Mouse (Mus musculus): ENCODE data around the gene Hoxd10. TPM values are rescaled to one million over a fixed set of nuclear protein-coding genes. Genes with fewer than 3 reads are reported as not detected.

Gene Hoxd10
- polyA plus RNA-seq, 1 experiment from 2014 or later, result not detected

- peak overlapping the region; percentile 9; the same call in 1 of the 2 replicates for H3K9ac ChIP-seq
- ATAC-seq (ENCODE audit: low FRiP score) (no peak), DNase-seq (ENCODE audit: low spot score) (no peak)
- peaks cover 14% of the 10 kb centered on the region; the same call in 1 of the 2 replicates for H3K4me1 ChIP-seq (replicated peaks; ENCODE audit: control insufficient read depth, insufficient read depth, low read length)
- H3K9me3 ChIP-seq (ENCODE audit: control insufficient read depth, low read length), result no peaks in the 10 kb centered on the region
- peaks cover 99% of the 10 kb centered on the region for H3K27me3 ChIP-seq (ENCODE audit: control insufficient read depth, insufficient read depth, low read length)
- H3K4me3 ChIP-seq (replicated peaks; ENCODE audit: low read length), result no peak overlapping the region
- no peaks in the 10 kb centered on the region for H3K36me3 ChIP-seq (replicated peaks; ENCODE audit: control insufficient read depth, insufficient read depth)
- 6% methylated on average over 8 of the region's 8 CpGs for WGBS
- no peak overlapping the region for H3K27ac ChIP-seq
- H3K4me2 ChIP-seq (replicated peaks), result peak overlapping the region; percentile 82
Observed at GRCm38 (mm10) chr2:74722949-74723348, 31.2 kb downstream of the Hoxd10 start.

- Histone ChIP-seq H3K4me3 (replicated peaks; ENCODE audit: low read length) (0 out of 2 replicates have a peak overlapping the region, but pooled peaks have one; percentile 42), H3K9ac (peak overlapping the region; percentile 53; the same call in 1 of the 2 replicates), H3K27me3 (ENCODE audit: control insufficient read depth, insufficient read depth, low read length) (peaks cover 98% of the 10 kb centered on the region), H3K4me1 (replicated peaks; ENCODE audit: control insufficient read depth, insufficient read depth, low read length) (peaks cover 14% of the 10 kb centered on the region), H3K27ac (peak overlapping the region; percentile 91), H3K9me3 (ENCODE audit: control insufficient read depth, low read length) (no peaks in the 10 kb centered on the region), H3K4me2 (replicated peaks) (peak overlapping the region; percentile 82), H3K36me3 (replicated peaks; ENCODE audit: control insufficient read depth, insufficient read depth) (no peaks in the 10 kb centered on the region)
- ATAC-seq (ENCODE audit: low FRiP score) (no peak), DNase-seq (ENCODE audit: low spot score) (no peak)
- 12% methylated on average over 7 of the region's 7 CpGs for WGBS
Observed at GRCm38 (mm10) chr2:74724244-74725015, 32.7 kb downstream of the Hoxd10 start.

- ATAC-seq (ENCODE audit: low FRiP score) (no peak), DNase-seq (ENCODE audit: low spot score) (no peak)
- H3K4me3 ChIP-seq (replicated peaks; ENCODE audit: low read length), result peak overlapping the region; percentile 42; the same call in 1 of the 2 replicates
- peak overlapping the region; percentile 53 for H3K9ac ChIP-seq
- no peaks in the 10 kb centered on the region for H3K36me3 ChIP-seq (replicated peaks; ENCODE audit: control insufficient read depth, insufficient read depth)
- 3% methylated on average over 17 of the region's 17 CpGs for WGBS
- peaks cover 98% of the 10 kb centered on the region for H3K27me3 ChIP-seq (ENCODE audit: control insufficient read depth, insufficient read depth, low read length)
- peaks cover 14% of the 10 kb centered on the region for H3K4me1 ChIP-seq (replicated peaks; ENCODE audit: control insufficient read depth, insufficient read depth, low read length)
- H3K9me3 ChIP-seq (ENCODE audit: control insufficient read depth, low read length), result no peaks in the 10 kb centered on the region
- peak overlapping the region; percentile 91 for H3K27ac ChIP-seq
- peak overlapping the region; percentile 82 for H3K4me2 ChIP-seq (replicated peaks)
Observed at GRCm38 (mm10) chr2:74725171-74725570, 33.4 kb downstream of the Hoxd10 start.

GRCm38 (mm10) chr2:74726551-74726950 lies 34.8 kb downstream of the Hoxd10 start, which contains the start of gene Gm28230:
Gene Gm28230 (plus strand): TSS chr2:74726728.
- DNase-seq (ENCODE audit: low spot score) (no peak), ATAC-seq (ENCODE audit: low FRiP score) (peak; percentile 42)
- Histone ChIP-seq H3K4me3 (replicated peaks; ENCODE audit: low read length) (peak within 1 kb of the TSS; percentile 42), H3K36me3 (replicated peaks; ENCODE audit: control insufficient read depth, insufficient read depth) (no peaks in the 10 kb centered on the region), H3K27ac (peak within 1 kb of the TSS; percentile 91), H3K9ac (peak within 1 kb of the TSS; percentile 75), H3K27me3 (ENCODE audit: control insufficient read depth, insufficient read depth, low read length) (peaks cover 97% of the 10 kb centered on the region), H3K4me2 (replicated peaks) (peak within 1 kb of the TSS; percentile 82), H3K9me3 (ENCODE audit: control insufficient read depth, low read length) (no peaks in the 10 kb centered on the region), H3K4me1 (replicated peaks; ENCODE audit: control insufficient read depth, insufficient read depth, low read length) (peaks cover 14% of the 10 kb centered on the region)
- 5% methylated on average over 5 of the region's 5 CpGs for WGBS

- Histone ChIP-seq H3K27ac (peak overlapping the region; percentile 91), H3K4me1 (replicated peaks; ENCODE audit: control insufficient read depth, insufficient read depth, low read length) (peaks cover 14% of the 10 kb centered on the region)
- under 1% methylated on average over 43 of the region's 43 CpGs for WGBS
Observed at GRCm38 (mm10) chr2:74726973-74727639, 35.4 kb downstream of the Hoxd10 start.

GRCm38 (mm10) chr2:74727640-74728302 lies 36.0 kb downstream of the Hoxd10 start:
- peak; percentile 25; the same call in 1 of the 2 replicates for ATAC-seq (ENCODE audit: low FRiP score)
- Histone ChIP-seq H3K4me1 (replicated peaks; ENCODE audit: control insufficient read depth, insufficient read depth, low read length) (peaks cover 14% of the 10 kb centered on the region), H3K4me3 (replicated peaks; ENCODE audit: low read length) (peak overlapping the region; percentile 42), H3K9me3 (ENCODE audit: control insufficient read depth, low read length) (no peaks in the 10 kb centered on the region), H3K36me3 (replicated peaks; ENCODE audit: control insufficient read depth, insufficient read depth) (no peaks in the 10 kb centered on the region), H3K9ac (peak overlapping the region; percentile 75), H3K27ac (peak overlapping the region; percentile 91), H3K27me3 (ENCODE audit: control insufficient read depth, insufficient read depth, low read length) (peaks cover 96% of the 10 kb centered on the region), H3K4me2 (replicated peaks) (peak overlapping the region; percentile 82)
- WGBS, result 3% methylated on average over 25 of the region's 25 CpGs
- no peak for DNase-seq (ENCODE audit: low spot score)

More at GRCm38 (mm10) chr2:74726973-74727639, 35.4 kb downstream of the Hoxd10 start:
- DNase-seq (ENCODE audit: low spot score), result no peak
- no peaks in the 10 kb centered on the region for H3K36me3 ChIP-seq (replicated peaks; ENCODE audit: control insufficient read depth, insufficient read depth)
- peak overlapping the region; percentile 75 for H3K9ac ChIP-seq
- H3K4me3 ChIP-seq (replicated peaks; ENCODE audit: low read length), result peak overlapping the region; percentile 42
- ATAC-seq (ENCODE audit: low FRiP score), result peak; percentile 61
- H3K27me3 ChIP-seq (ENCODE audit: control insufficient read depth, insufficient read depth, low read length), result peaks cover 97% of the 10 kb centered on the region
- no peaks in the 10 kb centered on the region for H3K9me3 ChIP-seq (ENCODE audit: control insufficient read depth, low read length)
- peak overlapping the region; percentile 82 for H3K4me2 ChIP-seq (replicated peaks)

- Histone ChIP-seq H3K27me3 (ENCODE audit: control insufficient read depth, insufficient read depth, low read length) (peaks cover 92% of the 10 kb centered on the region), H3K4me1 (replicated peaks; ENCODE audit: control insufficient read depth, insufficient read depth, low read length) (peaks cover 14% of the 10 kb centered on the region), H3K9me3 (ENCODE audit: control insufficient read depth, low read length) (no peaks in the 10 kb centered on the region), H3K9ac (peak overlapping the region; percentile 75), H3K4me3 (replicated peaks; ENCODE audit: low read length) (peak overlapping the region; percentile 42), H3K27ac (peak overlapping the region; percentile 91), H3K36me3 (replicated peaks; ENCODE audit: control insufficient read depth, insufficient read depth) (no peaks in the 10 kb centered on the region), H3K4me2 (replicated peaks) (peak overlapping the region; percentile 82)
- 3% methylated on average over 13 of the region's 13 CpGs for WGBS
- no peak for ATAC-seq (ENCODE audit: low FRiP score)
- no peak for DNase-seq (ENCODE audit: low spot score)
Observed at GRCm38 (mm10) chr2:74728303-74728680, 36.6 kb downstream of the Hoxd10 start.

GRCm38 (mm10) chr2:74730331-74730730 lies 38.6 kb downstream of the Hoxd10 start:
- Histone ChIP-seq H3K27me3 (ENCODE audit: control insufficient read depth, insufficient read depth, low read length) (peaks cover 80% of the 10 kb centered on the region), H3K9ac (peak overlapping the region; percentile 87), H3K36me3 (replicated peaks; ENCODE audit: control insufficient read depth, insufficient read depth) (no peaks in the 10 kb centered on the region), H3K4me3 (replicated peaks; ENCODE audit: low read length) (peak overlapping the region; percentile 42), H3K9me3 (ENCODE audit: control insufficient read depth, low read length) (no peaks in the 10 kb centered on the region), H3K4me1 (replicated peaks; ENCODE audit: control insufficient read depth, insufficient read depth, low read length) (peaks cover 4% of the 10 kb centered on the region; the same call in 1 of the 2 replicates), H3K27ac (peak overlapping the region; percentile 98), H3K4me2 (replicated peaks) (peak overlapping the region; percentile 82)
- ATAC-seq (ENCODE audit: low FRiP score) (no peak), DNase-seq (ENCODE audit: low spot score) (no peak)
- WGBS, result 5% methylated on average over 8 of the region's 8 CpGs

GRCm38 (mm10) chr2:74731055-74731454 lies 39.3 kb downstream of the Hoxd10 start:
- Histone ChIP-seq H3K27me3 (ENCODE audit: control insufficient read depth, insufficient read depth, low read length) (peaks cover 80% of the 10 kb centered on the region), H3K27ac (peak overlapping the region; percentile 98), H3K36me3 (replicated peaks; ENCODE audit: control insufficient read depth, insufficient read depth) (no peaks in the 10 kb centered on the region), H3K9ac (peak overlapping the region; percentile 87), H3K4me2 (replicated peaks) (peak overlapping the region; percentile 82), H3K4me1 (replicated peaks; ENCODE audit: control insufficient read depth, insufficient read depth, low read length) (peaks cover 4% of the 10 kb centered on the region; the same call in 1 of the 2 replicates), H3K9me3 (ENCODE audit: control insufficient read depth, low read length) (no peaks in the 10 kb centered on the region), H3K4me3 (replicated peaks; ENCODE audit: low read length) (peak overlapping the region; percentile 42)
- DNase-seq (ENCODE audit: low spot score), result no peak
- ATAC-seq (ENCODE audit: low FRiP score), result no peak
